Mouse (Mus musculus) gastrocnemius, adult 2 months (tissue): ENCODE data around the gene Galns. TPM values are rescaled to one million over a fixed set of nuclear protein-coding genes. Genes with fewer than 3 reads are reported as not detected.

Experiments
- DNase-seq: peaks from one replicate; pipeline ENCODE4 v3.0.0; 2022
- H3K27ac ChIP-seq: fragments of 200-600 bp; 2 replicates; pipeline ENCODE4 v1.8.1; 2022; ENCODE audit warnings: mild to moderate bottlenecking
- H3K4me3 ChIP-seq: fragments of 200-600 bp; 2 replicates; pipeline ENCODE4 v1.8.1; 2022; ENCODE audit warnings: mild to moderate bottlenecking, moderate library complexity
- CTCF ChIP-seq: fragments of 200-600 bp; IDR thresholded peaks from 2 replicates; pipeline ENCODE4 v1.8.1; 2022; ENCODE audit warnings: antibody characterized with exemption, mild to moderate bottlenecking, moderate library complexity
- intact Hi-C: fragments of 180-260 bp; cut with DNase I; formaldehyde crosslinking; loops from one replicate; pipeline ENCODE4 v1.15.1; 2025
- total RNA-seq, 2 experiments: library from RNA; stranded (reverse); gene quantifications; 2 replicates each; pipeline ENCODE4 v1.2.3; 2021

Gene Galns
- total RNA-seq, 2 experiments from 2014 or later: 1.0 to 1.1 TPM

GRCm38 (mm10) chr8:122568109-122568504 lies 43.2 kb downstream of the Galns start:
- Histone ChIP-seq H3K4me3 (peak overlapping the region; percentile 72), H3K27ac (peak overlapping the region; percentile 98)
- TF ChIP-seq CTCF: no peak
- intact Hi-C loops: no loop called here
- DNase-seq: no peak

- TF ChIP-seq CTCF: no peak
- H3K27ac ChIP-seq: peak within 1 kb of the TSS; percentile 98
- peak within 1 kb of the TSS; percentile 72 for H3K4me3 ChIP-seq
- DNase-seq: peak; percentile 96
- intact Hi-C loops: no loop called here
Observed at GRCm38 (mm10) chr8:122567361-122568108, 43.7 kb downstream of the Galns start, which contains the start of gene Cdt1. Gene Cdt1, plus strand, starts transcription at chr8:122568015.

GRCm38 (mm10) chr8:122566766-122567165 lies 44.5 kb downstream of the Galns start:
- intact Hi-C loops: no loop called here
- Histone ChIP-seq H3K4me3 (peak overlapping the region; percentile 72), H3K27ac (peak overlapping the region; percentile 98)
- peak; percentile 43 for DNase-seq
- no peak for TF ChIP-seq CTCF

GRCm38 (mm10) chr8:122564363-122565352 lies 46.6 kb downstream of the Galns start:
- TF ChIP-seq CTCF: no peak
- Histone ChIP-seq H3K4me3 (peak overlapping the region; percentile 45), H3K27ac (peak overlapping the region; percentile 63)
- intact Hi-C loops: no loop called here
- DNase-seq: no peak

- Histone ChIP-seq H3K4me3 (no peak overlapping the region), H3K27ac (peak overlapping the region; percentile 35; the same call in 1 of the 2 replicates)
- no peak for TF ChIP-seq CTCF
- peak; percentile 51 for DNase-seq
- intact Hi-C loops: no loop called here
Observed at GRCm38 (mm10) chr8:122561199-122561598, 50.1 kb downstream of the Galns start.

- no peak overlapping the region for H3K4me3 ChIP-seq
- intact Hi-C loops: no loop called here
- TF ChIP-seq CTCF: no peak
- no peak overlapping the region for H3K27ac ChIP-seq
- no peak for DNase-seq
Observed at GRCm38 (mm10) chr8:122558671-122559349, 52.5 kb downstream of the Galns start.

- no peak overlapping the region; the same call in 1 of the 2 replicates for H3K4me3 ChIP-seq
- intact Hi-C loops: no loop called here
- no peak for DNase-seq
- H3K27ac ChIP-seq: peak overlapping the region; percentile 82
- TF ChIP-seq CTCF: no peak
Observed at GRCm38 (mm10) chr8:122557248-122558038, 53.8 kb downstream of the Galns start.

GRCm38 (mm10) chr8:122556030-122557009 lies 54.9 kb downstream of the Galns start:
- intact Hi-C loops: no loop called here
- H3K4me3 ChIP-seq: peak overlapping the region; percentile 51
- peak; percentile 71 for DNase-seq
- TF ChIP-seq CTCF: peak; percentile 11; the same call in 1 of the 2 replicates
- peak overlapping the region; percentile 82 for H3K27ac ChIP-seq

GRCm38 (mm10) chr8:122554786-122555185 lies 56.5 kb downstream of the Galns start:
- DNase-seq: no peak
- TF ChIP-seq CTCF: no peak
- H3K27ac ChIP-seq: no peak overlapping the region
- intact Hi-C loops: no loop called here
- no peak overlapping the region for H3K4me3 ChIP-seq

GRCm38 (mm10) chr8:122551265-122552051 lies 59.8 kb downstream of the Galns start, which contains the start of gene Piezo1:
Gene Piezo1, minus strand, starts transcription at chr8:122551329.
- TF ChIP-seq CTCF: no peak; the same call in 1 of the 2 replicates
- intact Hi-C loops: loop anchor here (1.0 kb wide), 1 partner anchor 50 kb away; no protein-coding TSS in a partner anchor
- H3K4me3 ChIP-seq: peak within 1 kb of the TSS; percentile 95
- H3K27ac ChIP-seq: peak within 1 kb of the TSS; percentile 95
- DNase-seq: peak; percentile 95
